8 mouse cellular contexts compared by ENCODE assay signal in the genomic region with DNA sequence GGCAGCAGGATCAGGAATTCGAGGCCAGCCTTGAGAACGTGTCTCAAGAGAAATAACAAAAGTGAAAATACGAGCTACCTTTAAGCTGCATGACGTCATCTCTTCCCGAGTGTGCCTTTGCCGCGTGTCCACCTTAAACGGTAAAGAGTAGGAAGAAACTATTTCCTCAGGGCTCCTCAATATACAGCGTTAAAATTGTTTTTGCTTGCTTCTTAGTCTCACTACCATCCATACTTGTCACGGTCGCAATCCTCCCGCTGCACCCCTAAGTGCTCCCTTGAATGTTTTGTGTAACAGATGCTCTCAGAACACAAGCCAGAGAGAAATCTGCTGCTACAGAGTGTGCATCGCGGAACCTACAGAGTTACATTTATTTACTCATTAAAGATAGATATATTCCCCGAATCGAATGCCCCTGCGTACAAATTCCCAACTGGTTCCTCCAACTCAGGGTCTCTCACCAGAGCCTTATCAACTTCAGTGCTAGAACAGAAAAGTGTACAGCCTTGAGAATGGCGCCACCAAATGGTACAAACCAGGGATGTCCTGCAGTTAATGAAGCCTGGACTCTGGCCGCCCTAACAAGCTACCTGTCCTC. TPM values are rescaled to one million over a fixed set of nuclear protein-coding genes. Genes with fewer than 3 reads are reported as not detected.
DNase-seq lines count a peak whose midpoint lies in the region; ATAC-seq lines count a peak whose summit lies in the region.

No protein-coding gene starts in this region.

- peak overlapping the region; percentile 54 for H3K4me2 ChIP-seq in embryonic facial prominence, embryonic 11.5 days (ENCODE audit: low read depth, low read length)
- peak overlapping the region; percentile 87 for H3K4me2 ChIP-seq in midbrain, embryonic 11.5 days

- DNase-seq in urinary bladder, adult 18-20 months (ENCODE audit: low spot score in 2 of 2), result peak; percentile 43 to 58
- DNase-seq in urinary bladder, postnatal 10 days (ENCODE audit: low spot score), result no peak
- peak; percentile 81 for DNase-seq in embryonic facial prominence, embryonic 11.5 days (ENCODE audit: low spot score)
- DNase-seq in heart, adult 11 months, result peak; percentile 95
- DNase-seq in kidney, adult 11 months, result peak; percentile 83
- DNase-seq in left cerebral cortex, postnatal 4 days, result peak; percentile 63
- peak; percentile 94 for DNase-seq in midbrain, embryonic 11.5 days (ENCODE audit: low spot score, missing footprints)
- peak; percentile 24 for DNase-seq in right cerebral cortex, postnatal 4 days

- peak overlapping the region; percentile 45 for H3K9ac ChIP-seq in embryonic facial prominence, embryonic 11.5 days (replicated peaks; ENCODE audit: low read length)
- peak overlapping the region; percentile 53 for H3K9ac ChIP-seq in midbrain, embryonic 11.5 days (ENCODE audit: low read length)

- peak; percentile 29; the same call in 1 of the 2 replicates for ATAC-seq in embryonic facial prominence, embryonic 11.5 days (replicated peaks; ENCODE audit: insufficient number of reproducible peaks, low FRiP score, low TSS enrichment, low read depth)
- peak; percentile 64 for ATAC-seq in midbrain, embryonic 11.5 days (ENCODE audit: low FRiP score)

- intact Hi-C loops in left cerebral cortex, postnatal 4 days (cut with DNase I), result no loop called here

- no peaks in the 10 kb centered on the region for H3K9me3 ChIP-seq in embryonic facial prominence, embryonic 11.5 days (replicated peaks; ENCODE audit: control insufficient read depth, low read length)
- no peaks in the 10 kb centered on the region for H3K9me3 ChIP-seq in midbrain, embryonic 11.5 days (ENCODE audit: control insufficient read depth, low read length)

- WGBS in embryonic facial prominence, embryonic 11.5 days, result 1% methylated on average over 19 of the region's 19 CpGs
- under 1% methylated on average over 19 of the region's 19 CpGs for WGBS in midbrain, embryonic 11.5 days

- peak overlapping the region; percentile 82 for H3K4me3 ChIP-seq in embryonic facial prominence, embryonic 11.5 days (ENCODE audit: low read depth, low read length)
- H3K4me3 ChIP-seq in midbrain, embryonic 11.5 days (ENCODE audit: low read depth, low read length), result peak overlapping the region; percentile 81

- no peaks in the 10 kb centered on the region for H3K27me3 ChIP-seq in embryonic facial prominence, embryonic 11.5 days (ENCODE audit: control insufficient read depth, insufficient read depth, low read length)
- H3K27me3 ChIP-seq in midbrain, embryonic 11.5 days (ENCODE audit: control insufficient read depth, insufficient read depth, low read length), result no peaks in the 10 kb centered on the region

- H3K4me1 ChIP-seq in embryonic facial prominence, embryonic 11.5 days (ENCODE audit: control insufficient read depth, insufficient read depth, low read length), result no peaks in the 10 kb centered on the region
- peaks cover 4% of the 10 kb centered on the region; the same call in 1 of the 2 replicates for H3K4me1 ChIP-seq in midbrain, embryonic 11.5 days (ENCODE audit: control insufficient read depth, insufficient read depth, low read length)

- no peaks in the 10 kb centered on the region for H3K36me3 ChIP-seq in embryonic facial prominence, embryonic 11.5 days (replicated peaks; ENCODE audit: control insufficient read depth, insufficient read depth, low read depth, low read length)
- H3K36me3 ChIP-seq in midbrain, embryonic 11.5 days (ENCODE audit: control insufficient read depth, insufficient read depth, low read length), result no peaks in the 10 kb centered on the region

- no peak overlapping the region; the same call in 1 of the 2 replicates for H3K27ac ChIP-seq in embryonic facial prominence, embryonic 11.5 days (replicated peaks; ENCODE audit: low read depth, low read length)
- H3K27ac ChIP-seq in midbrain, embryonic 11.5 days (ENCODE audit: low read depth, low read length), result no peak overlapping the region

RNA-seq across cellular contexts. Expression of gene Als2, which starts 0.7 kb away (rescaled TPM):
- 12.3 and 13.3 TPM in 2 replicates for polyA plus RNA-seq in embryonic facial prominence, embryonic 11.5 days (2014; fragmentation: Nextera tagmentation; extraction: Ambion mirVana)
- total RNA-seq in left cerebral cortex, postnatal 4 days (2021), result 10 to 100 TPM; 41.3 to 42.8 TPM
- polyA plus RNA-seq in midbrain, embryonic 11.5 days (2014; fragmentation: Nextera tagmentation; extraction: Ambion mirVana), result 16.2 and 17.1 TPM in 2 replicates

RNA-seq across cellular contexts. Expression of gene Cdk15, which starts 19.0 kb away (rescaled TPM):
- 0.64 and 0.79 TPM in 2 replicates for polyA plus RNA-seq in embryonic facial prominence, embryonic 11.5 days (2014; fragmentation: Nextera tagmentation; extraction: Ambion mirVana)
- under 1 TPM in 1 of 2 experiments, not detected in 1; 0.34 TPM for total RNA-seq in left cerebral cortex, postnatal 4 days (2021)
- polyA plus RNA-seq in midbrain, embryonic 11.5 days (2014; fragmentation: Nextera tagmentation; extraction: Ambion mirVana), result 0.52 and 0.70 TPM in 2 replicates
